Mouse (Mus musculus): Measurements from ENCODE around the gene Usp5.

- TF ChIP-seq CTCF (IDR thresholded peaks at IDR 0.05; ENCODE audit: control insufficient read depth, insufficient read depth, insufficient replicate concordance, low read depth, low read length), result no peak
- TF ChIP-seq POLR2A (IDR thresholded peaks at IDR 0.05; ENCODE audit: control insufficient read depth, low read depth, low read length), result no peak
Observed at GRCm38 (mm10) chr6:124806446-124807140, 22.7 kb downstream of the Usp5 start.
